Mouse (Mus musculus): Measurements from ENCODE around the gene Zfp839. TPM values are rescaled to one million over a fixed set of nuclear protein-coding genes. Genes with fewer than 3 reads are reported as not detected.

Zfp839 gene
- total and polyA plus RNA-seq, 3 experiments = 4.8 to 10.3 (median 9.1) TPM

DNA sequence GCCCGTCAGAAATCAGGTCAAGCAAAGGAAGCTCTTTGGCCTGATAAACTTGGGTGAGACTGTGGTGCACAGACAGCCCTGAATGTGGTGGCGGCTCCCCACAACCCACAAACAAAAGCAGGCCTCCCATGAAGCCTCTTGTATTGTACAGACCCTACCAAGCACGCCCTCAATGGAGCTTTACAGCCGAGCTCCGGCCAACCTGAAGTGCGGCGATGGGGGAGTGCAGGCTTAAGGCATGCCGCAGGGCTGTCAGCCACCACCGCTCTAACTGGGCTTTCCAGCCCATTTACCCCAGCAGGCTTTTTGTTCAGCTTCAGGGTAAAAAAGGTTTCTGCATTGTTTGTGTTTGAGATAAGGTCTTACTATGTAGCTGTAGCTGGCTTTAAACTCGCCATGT lies 41.6 kb upstream of the Zfp839 start:
- no peak overlapping the region for H3K4me3 ChIP-seq
- H3K36me3 ChIP-seq (ENCODE audit: control insufficient read depth, insufficient read depth, low read length) = no peaks in the 10 kb centered on the region
- no peaks in the 10 kb centered on the region for H3K4me1 ChIP-seq (ENCODE audit: control insufficient read depth, insufficient read depth, low read length)
- H3K27ac ChIP-seq = no peak overlapping the region
- no peaks in the 10 kb centered on the region for H3K27me3 ChIP-seq (ENCODE audit: control insufficient read depth, insufficient read depth, low read length)
- TF ChIP-seq CTCF (IDR thresholded peaks at IDR 0.05) = no peak
- TF ChIP-seq EP300 (IDR thresholded peaks at IDR 0.05; ENCODE audit: insufficient read depth, low read depth, low read length) = no peak
- no peak for TF ChIP-seq POLR2A (IDR thresholded peaks at IDR 0.05; ENCODE audit: insufficient read depth, low read depth, low read length)
- no peak for DNase-seq
- 86% methylated on average over 10 of the region's 10 CpGs for WGBS
- H3K9ac ChIP-seq (ENCODE audit: low read depth, low read length) = no peak overlapping the region
- H3K79me2 ChIP-seq (replicated peaks; ENCODE audit: control insufficient read depth, insufficient read depth, low read length) = no peaks in the 10 kb centered on the region
- intact Hi-C loops (cut with DNase I) = no loop called here

DNA sequence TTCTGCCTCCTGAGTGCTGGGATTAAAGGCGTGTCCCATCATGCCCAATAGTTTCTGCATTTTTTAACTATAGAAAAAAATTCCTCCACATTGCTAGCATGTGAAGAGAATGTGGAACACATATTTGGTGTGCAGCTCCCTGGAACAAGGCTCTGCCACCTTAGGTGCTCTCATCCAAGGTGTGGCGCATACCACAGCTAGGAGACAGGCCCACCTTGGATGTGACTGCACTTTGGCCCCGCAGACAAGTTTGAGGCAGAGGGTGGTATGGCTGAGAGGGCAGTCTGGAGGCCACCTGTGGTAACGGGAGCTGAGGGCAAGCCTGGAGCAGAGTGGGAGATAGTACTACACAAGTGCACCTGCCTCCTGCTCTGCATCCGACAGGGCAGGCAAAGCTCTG lies 41.2 kb upstream of the Zfp839 start:
- H3K9ac ChIP-seq (ENCODE audit: low read depth, low read length) = no peak overlapping the region
- H3K4me1 ChIP-seq (ENCODE audit: control insufficient read depth, insufficient read depth, low read length) = no peaks in the 10 kb centered on the region
- no peaks in the 10 kb centered on the region for H3K36me3 ChIP-seq (ENCODE audit: control insufficient read depth, insufficient read depth, low read length)
- intact Hi-C loops (cut with DNase I) = no loop called here
- 93% methylated on average over 5 of the region's 5 CpGs for WGBS
- DNase-seq = no peak
- no peaks in the 10 kb centered on the region for H3K27me3 ChIP-seq (ENCODE audit: control insufficient read depth, insufficient read depth, low read length)
- H3K27ac ChIP-seq = no peak overlapping the region
- no peak overlapping the region for H3K4me3 ChIP-seq
- no peaks in the 10 kb centered on the region for H3K79me2 ChIP-seq (replicated peaks; ENCODE audit: control insufficient read depth, insufficient read depth, low read length)
- no peak for TF ChIP-seq EP300 (IDR thresholded peaks at IDR 0.05; ENCODE audit: insufficient read depth, low read depth, low read length)
- no peak for TF ChIP-seq CTCF (IDR thresholded peaks at IDR 0.05)
- TF ChIP-seq POLR2A (IDR thresholded peaks at IDR 0.05; ENCODE audit: insufficient read depth, low read depth, low read length) = no peak

- Histone ChIP-seq H3K27ac (no peak overlapping the region), H3K79me2 (replicated peaks; ENCODE audit: control insufficient read depth, insufficient read depth, low read length) (no peaks in the 10 kb centered on the region), H3K4me1 (ENCODE audit: control insufficient read depth, insufficient read depth, low read length) (no peaks in the 10 kb centered on the region), H3K9ac (ENCODE audit: low read depth, low read length) (no peak overlapping the region), H3K4me3 (no peak overlapping the region), H3K36me3 (ENCODE audit: control insufficient read depth, insufficient read depth, low read length) (no peaks in the 10 kb centered on the region), H3K27me3 (ENCODE audit: control insufficient read depth, insufficient read depth, low read length) (no peaks in the 10 kb centered on the region)
- TF ChIP-seq CTCF (IDR thresholded peaks at IDR 0.05) (no peak), POLR2A (IDR thresholded peaks at IDR 0.05; ENCODE audit: insufficient read depth, low read depth, low read length) (no peak), EP300 (IDR thresholded peaks at IDR 0.05; ENCODE audit: insufficient read depth, low read depth, low read length) (no peak)
- WGBS = 85% methylated on average over 9 of the region's 9 CpGs
- no peak for DNase-seq
- intact Hi-C loops (cut with DNase I) = no loop called here
These were observed 36.9 kb upstream of the Zfp839 start for GRCm38 (mm10) chr12:110813132-110813531.

DNA sequence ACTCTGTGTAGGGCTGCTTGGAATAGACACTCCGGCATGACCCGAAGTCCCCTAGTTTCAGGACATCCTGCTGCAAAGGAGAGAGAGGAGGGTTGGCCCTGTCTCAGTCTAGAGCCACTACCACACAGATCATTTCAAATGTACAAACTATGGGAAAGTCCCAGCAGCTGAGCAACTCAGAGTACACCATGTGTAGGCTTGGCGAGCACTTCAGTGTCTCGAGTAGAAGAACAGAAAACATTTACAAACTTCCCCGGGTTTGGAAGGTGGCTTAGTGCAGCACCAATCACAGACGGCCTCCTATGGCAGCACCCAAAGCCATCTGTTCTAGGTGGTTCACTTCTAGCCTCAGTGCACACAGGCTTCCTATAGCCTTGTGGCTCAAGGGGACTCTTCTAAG lies 36.4 kb upstream of the Zfp839 start:
- no peak overlapping the region for H3K9ac ChIP-seq (ENCODE audit: low read depth, low read length)
- H3K27ac ChIP-seq = no peak overlapping the region
- intact Hi-C loops (cut with DNase I) = no loop called here
- TF ChIP-seq POLR2A (IDR thresholded peaks at IDR 0.05; ENCODE audit: insufficient read depth, low read depth, low read length) (no peak), CTCF (IDR thresholded peaks at IDR 0.05) (no peak), EP300 (IDR thresholded peaks at IDR 0.05; ENCODE audit: insufficient read depth, low read depth, low read length) (no peak)
- H3K27me3 ChIP-seq (ENCODE audit: control insufficient read depth, insufficient read depth, low read length) = no peaks in the 10 kb centered on the region
- H3K36me3 ChIP-seq (ENCODE audit: control insufficient read depth, insufficient read depth, low read length) = no peaks in the 10 kb centered on the region
- H3K4me3 ChIP-seq = no peak overlapping the region
- WGBS = 90% methylated on average over 6 of the region's 6 CpGs
- H3K4me1 ChIP-seq (ENCODE audit: control insufficient read depth, insufficient read depth, low read length) = no peaks in the 10 kb centered on the region
- H3K79me2 ChIP-seq (replicated peaks; ENCODE audit: control insufficient read depth, insufficient read depth, low read length) = no peaks in the 10 kb centered on the region
- no peak for DNase-seq

DNA sequence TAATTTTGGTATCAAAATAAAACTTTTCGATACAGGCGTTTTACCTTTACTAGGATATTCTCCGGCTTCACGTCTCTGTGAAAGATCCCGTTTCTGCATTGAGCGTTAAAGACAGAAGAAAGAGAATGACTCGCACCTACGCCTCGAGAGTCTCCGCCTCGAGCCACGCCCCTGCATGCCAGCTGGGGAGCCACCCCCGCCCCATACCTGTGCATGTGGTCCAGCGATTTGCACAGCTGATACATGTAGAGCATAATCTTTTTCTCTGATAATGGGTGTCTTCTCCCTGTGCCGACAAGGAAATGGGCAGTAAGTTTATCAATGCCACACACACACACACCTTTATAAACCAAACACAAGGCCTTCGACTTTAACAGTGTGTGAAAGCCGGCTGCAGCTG lies 35.1 kb upstream of the Zfp839 start:
- Histone ChIP-seq H3K27me3 (ENCODE audit: control insufficient read depth, insufficient read depth, low read length) (no peaks in the 10 kb centered on the region), H3K27ac (no peak overlapping the region), H3K36me3 (ENCODE audit: control insufficient read depth, insufficient read depth, low read length) (no peaks in the 10 kb centered on the region), H3K4me1 (ENCODE audit: control insufficient read depth, insufficient read depth, low read length) (no peaks in the 10 kb centered on the region), H3K79me2 (replicated peaks; ENCODE audit: control insufficient read depth, insufficient read depth, low read length) (no peaks in the 10 kb centered on the region), H3K9ac (ENCODE audit: low read depth, low read length) (no peak overlapping the region), H3K4me3 (no peak overlapping the region)
- TF ChIP-seq POLR2A (IDR thresholded peaks at IDR 0.05; ENCODE audit: insufficient read depth, low read depth, low read length) (no peak), CTCF (IDR thresholded peaks at IDR 0.05) (no peak), EP300 (IDR thresholded peaks at IDR 0.05; ENCODE audit: insufficient read depth, low read depth, low read length) (no peak)
- 69% methylated on average over 17 of the region's 17 CpGs for WGBS
- intact Hi-C loops (cut with DNase I) = no loop called here
- DNase-seq = no peak

- Histone ChIP-seq H3K36me3 (ENCODE audit: control insufficient read depth, insufficient read depth, low read length) (no peaks in the 10 kb centered on the region), H3K4me3 (no peak overlapping the region), H3K9ac (ENCODE audit: low read depth, low read length) (no peak overlapping the region), H3K79me2 (replicated peaks; ENCODE audit: control insufficient read depth, insufficient read depth, low read length) (no peaks in the 10 kb centered on the region), H3K27ac (no peak overlapping the region), H3K27me3 (ENCODE audit: control insufficient read depth, insufficient read depth, low read length) (no peaks in the 10 kb centered on the region), H3K4me1 (ENCODE audit: control insufficient read depth, insufficient read depth, low read length) (no peaks in the 10 kb centered on the region)
- intact Hi-C loops (cut with DNase I) = no loop called here
- 77% methylated on average over 2 of the region's 2 CpGs for WGBS
- no peak for DNase-seq
- no peak for TF ChIP-seq POLR2A (IDR thresholded peaks at IDR 0.05; ENCODE audit: insufficient read depth, low read depth, low read length)
- TF ChIP-seq CTCF (IDR thresholded peaks at IDR 0.05) = no peak
These were observed 33.2 kb upstream of the Zfp839 start for GRCm38 (mm10) chr12:110816833-110817232.

All from heart, adult 2 months (tissue).